Mouse (Mus musculus): ENCODE data around the gene Ctrl. TPM values are rescaled to one million over a fixed set of nuclear protein-coding genes. Genes with fewer than 3 reads are reported as not detected.

Ctrl gene
- total and polyA plus RNA-seq, 3 experiments, result 1.5 to 3.0 TPM; not detected in 1

DNA sequence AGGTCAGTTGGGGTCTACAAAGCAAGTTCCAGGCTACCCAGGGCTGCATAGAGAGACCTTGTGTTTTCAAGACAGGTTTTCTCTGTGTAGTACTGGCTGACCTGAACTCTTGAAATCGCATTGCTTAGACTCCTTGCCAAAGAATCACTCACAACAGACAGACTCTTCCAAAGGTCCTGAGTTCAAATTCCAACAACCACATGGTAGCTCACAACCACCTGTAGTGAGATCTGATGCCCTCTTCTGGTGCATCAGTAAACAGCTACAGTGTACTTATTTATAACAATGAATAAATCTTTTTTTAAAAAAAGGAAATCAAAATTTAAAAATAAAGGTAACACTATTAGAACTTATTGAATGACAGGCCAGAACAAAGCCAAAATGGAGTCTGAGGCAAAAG lies 47.5 kb upstream of the Ctrl start:
- Histone ChIP-seq H3K9ac (ENCODE audit: control insufficient read depth, low read depth, low read length, poor library complexity, severe bottlenecking) (no peak overlapping the region), H3K9me3 (replicated peaks; ENCODE audit: insufficient read depth, low read length) (no peaks in the 10 kb centered on the region), H3K27me3 (ENCODE audit: control insufficient read depth in 1 of 2, insufficient read depth in 2 of 2, low read length in 2 of 2) (no peaks in the 10 kb centered on the region), H3K4me3 (ENCODE audit: control insufficient read depth in 1 of 2, insufficient read depth in 1 of 2, low read depth in 2 of 2, low read length in 2 of 2) (no peak overlapping the region), H3K4me1 (ENCODE audit: control insufficient read depth in 1 of 2, insufficient read depth in 2 of 2, low read length in 2 of 2) (peaks cover 3 to 10% of the 10 kb centered on the region in 2 experiments; a peak in 3 of 4 replicates), H3K79me2 (ENCODE audit: control insufficient read depth, insufficient read depth, low read length, poor library complexity) (no peaks in the 10 kb centered on the region), H3K36me3 (ENCODE audit: control insufficient read depth in 1 of 2, insufficient read depth in 2 of 2, low read length in 2 of 2) (peaks cover 0 to 5% of the 10 kb centered on the region in 2 experiments; a peak in 2 of 4 replicates), H3K27ac (ENCODE audit: control insufficient read depth, low read depth, low read length) (no peak overlapping the region)
- TF ChIP-seq POLR2AphosphoS2 (IDR thresholded peaks at IDR 0.05; ENCODE audit: low read length) (no peak), NELFE (IDR thresholded peaks at IDR 0.05; ENCODE audit: low read depth, low read length) (no peak), SIN3A (IDR thresholded peaks at IDR 0.05; ENCODE audit: low read length) (no peak), CTCF (IDR thresholded peaks at IDR 0.05 in 2 of 3, conservative IDR thresholded peaks at IDR 0.05 in 1 of 3; ENCODE audit: control insufficient read depth in 1 of 3, insufficient read depth in 1 of 3, low read depth in 2 of 3, low read length in 3 of 3, poor library complexity in 1 of 3, severe bottlenecking in 1 of 3) (peak in 1 of 3 experiments; percentile 35; a peak in 2 of 6 replicates), KAT2A (conservative IDR thresholded peaks at IDR 0.05; ENCODE audit: low read depth, low read length) (no peak), TBP (IDR thresholded peaks at IDR 0.05; ENCODE audit: low read depth, low read length) (no peak), MYC (IDR thresholded peaks at IDR 0.05; ENCODE audit: low read depth, low read length) (0 out of 2 replicates have a peak, but pooled peaks have one; percentile 28), RAD21 (IDR thresholded peaks at IDR 0.05; ENCODE audit: low read depth, low read length) (peak; percentile 18; the same call in 1 of the 2 replicates), SMC3 (IDR thresholded peaks at IDR 0.05; ENCODE audit: low read depth, low read length) (peak; percentile 35), ZC3H11A (IDR thresholded peaks at IDR 0.05; ENCODE audit: low read depth, low read length) (peak; percentile 11; the same call in 1 of the 2 replicates), MAX (IDR thresholded peaks at IDR 0.05; ENCODE audit: low read length) (no peak)
- DNase-seq (ENCODE audit: low read depth, low spot score), result no peak

DNA sequence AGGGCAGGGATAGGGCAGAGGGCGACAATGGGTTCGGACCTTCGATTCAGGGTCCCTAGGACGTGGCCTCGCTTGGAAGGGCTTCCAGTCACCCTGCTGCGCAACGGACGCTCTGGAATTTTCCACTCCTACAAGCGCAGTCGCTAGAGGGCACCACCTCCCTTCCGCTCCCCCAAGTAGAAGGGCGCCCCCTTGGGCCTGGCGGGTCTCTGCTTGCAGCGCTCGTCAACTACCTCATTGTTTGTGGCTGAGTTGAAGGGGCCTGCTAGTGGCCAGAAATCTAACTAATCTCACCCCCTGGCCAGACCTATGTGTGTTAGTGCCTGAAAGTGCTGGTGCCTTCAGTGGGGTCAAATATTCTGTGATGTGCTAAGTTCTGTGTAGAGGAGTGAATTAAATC lies 45.7 kb upstream of the Ctrl start, which contains the start of gene Dpep3:
Dpep3 (minus strand) TSS at position 105 of the 400 bp plus-strand sequence.
- no peaks in the 10 kb centered on the region for H3K9me3 ChIP-seq (replicated peaks; ENCODE audit: insufficient read depth, low read length)
- TF ChIP-seq TCF12 (IDR thresholded peaks at IDR 0.05; ENCODE audit: low read depth, low read length) (no peak), CTCF (IDR thresholded peaks at IDR 0.05 in 2 of 3, conservative IDR thresholded peaks at IDR 0.05 in 1 of 3; ENCODE audit: control insufficient read depth in 1 of 3, insufficient read depth in 1 of 3, low read depth in 2 of 3, low read length in 3 of 3, poor library complexity in 1 of 3, severe bottlenecking in 1 of 3) (peak in 2 of 3 experiments; percentile 41 to 52; a peak in 4 of 6 replicates)
- peaks cover 3 to 10% of the 10 kb centered on the region in 2 experiments; a peak in 3 of 4 replicates for H3K4me1 ChIP-seq (ENCODE audit: control insufficient read depth in 1 of 2, insufficient read depth in 2 of 2, low read length in 2 of 2)
- no peaks in the 10 kb centered on the region for H3K27me3 ChIP-seq (ENCODE audit: control insufficient read depth in 1 of 2, insufficient read depth in 2 of 2, low read length in 2 of 2)
- no peak within 1 kb of the TSS for H3K4me3 ChIP-seq (ENCODE audit: control insufficient read depth in 1 of 2, insufficient read depth in 1 of 2, low read depth in 2 of 2, low read length in 2 of 2)
- no peak within 1 kb of the TSS for H3K9ac ChIP-seq (ENCODE audit: control insufficient read depth, low read depth, low read length, poor library complexity, severe bottlenecking)
- DNase-seq (ENCODE audit: low read depth, low spot score), result no peak
- no peaks in the 10 kb centered on the region for H3K79me2 ChIP-seq (ENCODE audit: control insufficient read depth, insufficient read depth, low read length, poor library complexity)
- no peak within 1 kb of the TSS for H3K27ac ChIP-seq (ENCODE audit: control insufficient read depth, low read depth, low read length)
- peaks cover 0 to 5% of the 10 kb centered on the region in 2 experiments; a peak in 2 of 4 replicates for H3K36me3 ChIP-seq (ENCODE audit: control insufficient read depth in 1 of 2, insufficient read depth in 2 of 2, low read length in 2 of 2)

GRCm38 (mm10) chr8:105975363-105975762 lies 41.7 kb upstream of the Ctrl start:
- no peaks in the 10 kb centered on the region for H3K4me1 ChIP-seq (ENCODE audit: control insufficient read depth in 1 of 2, insufficient read depth in 2 of 2, low read length in 2 of 2)
- no peak overlapping the region for H3K4me3 ChIP-seq (ENCODE audit: control insufficient read depth in 1 of 2, insufficient read depth in 1 of 2, low read depth in 2 of 2, low read length in 2 of 2)
- no peaks in the 10 kb centered on the region for H3K79me2 ChIP-seq (ENCODE audit: control insufficient read depth, insufficient read depth, low read length, poor library complexity)
- peak; percentile 46 for DNase-seq (ENCODE audit: low read depth, low spot score)
- TF ChIP-seq MAFK (IDR thresholded peaks at IDR 0.05; ENCODE audit: borderline replicate concordance, low read depth, low read length), result no peak
- TF ChIP-seq SMC3 (IDR thresholded peaks at IDR 0.05; ENCODE audit: low read depth, low read length), result 0 out of 2 replicates have a peak, but pooled peaks have one; percentile 6
- TF ChIP-seq GATA1 (IDR thresholded peaks at IDR 0.05; ENCODE audit: low read depth, low read length), result no peak
- TF ChIP-seq CTCF (IDR thresholded peaks at IDR 0.05 in 2 of 3, conservative IDR thresholded peaks at IDR 0.05 in 1 of 3; ENCODE audit: control insufficient read depth in 1 of 3, insufficient read depth in 1 of 3, low read depth in 2 of 3, low read length in 3 of 3, poor library complexity in 1 of 3, severe bottlenecking in 1 of 3), result peak; percentile 14 to 49 (median 30); a peak in 5 of 6 replicates
- no peak overlapping the region for H3K27ac ChIP-seq (ENCODE audit: control insufficient read depth, low read depth, low read length)
- H3K9ac ChIP-seq (ENCODE audit: control insufficient read depth, low read depth, low read length, poor library complexity, severe bottlenecking), result no peak overlapping the region
- no peaks in the 10 kb centered on the region for H3K27me3 ChIP-seq (ENCODE audit: control insufficient read depth in 1 of 2, insufficient read depth in 2 of 2, low read length in 2 of 2)
- H3K9me3 ChIP-seq (replicated peaks; ENCODE audit: insufficient read depth, low read length), result no peaks in the 10 kb centered on the region
- H3K36me3 ChIP-seq (ENCODE audit: control insufficient read depth in 1 of 2, insufficient read depth in 2 of 2, low read length in 2 of 2), result no peaks in the 10 kb centered on the region

Measured in MEL (cell line).